Mouse (Mus musculus) forebrain, embryonic 13.5 days (tissue): Measurements from ENCODE around the gene Hist1h3a. TPM values are rescaled to one million over a fixed set of nuclear protein-coding genes. Genes with fewer than 3 reads are reported as not detected.
"Not testable (repeated sequence)": the region's sequence is repeated elsewhere in the genome, so short reads cannot be mapped to it uniquely, and the experiment has no call there.

ENCODE experiments used
- ATAC-seq: fragments of 200-750 bp; cut with Nextera tagmentation; 2 replicates; pipeline ENCODE4 v1.8.0; 2017
- H3K27ac ChIP-seq: fragments of 300-500 bp; sonication (generic); 2 replicates; pipeline ENCODE4 v1.5.1; 2015; ENCODE audit warnings: inconsistent platforms, mild to moderate bottlenecking, moderate library complexity
- H3K27me3 ChIP-seq: fragments of 300-500 bp; sonication (generic); 2 replicates; pipeline ENCODE4 v1.6.1; 2015; ENCODE audit warnings: mild to moderate bottlenecking, inconsistent platforms
- H3K36me3 ChIP-seq: fragments of 300-500 bp; sonication (generic); 2 replicates; pipeline ENCODE4 v1.6.1; 2015; ENCODE audit warnings: mild to moderate bottlenecking, inconsistent platforms; ENCODE audit not compliant: poor library complexity, severe bottlenecking
- H3K4me1 ChIP-seq: fragments of 300-500 bp; sonication (generic); 2 replicates; pipeline ENCODE4 v1.6.1; 2015; ENCODE audit warnings: inconsistent platforms
- H3K4me2 ChIP-seq: fragments of 300-500 bp; sonication (generic); 2 replicates; pipeline ENCODE4 v1.6.1; 2015; ENCODE audit warnings: inconsistent platforms, mild to moderate bottlenecking, moderate library complexity
- H3K4me3 ChIP-seq: fragments of 300-500 bp; sonication (generic); 2 replicates; pipeline ENCODE4 v1.5.1; 2015; ENCODE audit warnings: mild to moderate bottlenecking, inconsistent platforms
- H3K9ac ChIP-seq: fragments of 300-500 bp; sonication (generic); 2 replicates; pipeline ENCODE4 v1.6.1; 2015; ENCODE audit warnings: mild to moderate bottlenecking, inconsistent platforms
- H3K9me3 ChIP-seq: fragments of 300-500 bp; sonication (generic); replicated peaks from 2 replicates; pipeline ENCODE4 v1.6.1; 2016; ENCODE audit warnings: inconsistent platforms
- WGBS: fragments of 180-500 bp; shearing (Covaris S2); methylation state at CpG from one replicate; pipeline ENCODE4 v1.1.7; 2015; 5-methylcytosine and 5-hydroxymethylcytosine counted together
- polyA plus RNA-seq: library from polyadenylated mRNA; unstranded; fragments of >200 nt; fragmentation: Nextera tagmentation; extraction: Ambion mirVana; gene quantifications from 2 replicates; pipeline ENCODE4 v1.2.1, GENCODE M21; 2015

Gene Hist1h3a
- 6.3 and 7.2 TPM in 2 replicates for polyA plus RNA-seq

GRCm38 (mm10) chr13:23761871-23762821, at the start of gene Hist1h3a:
Gene Hist1h3a, minus strand, starts transcription at chr13:23762386.
- H3K27ac ChIP-seq, result peak within 1 kb of the TSS; percentile 85
- H3K27me3 ChIP-seq, H3K36me3 ChIP-seq, H3K9me3 ChIP-seq: not testable (repeated sequence)
- H3K9ac ChIP-seq, result peak within 1 kb of the TSS; percentile 66
- H3K4me1 ChIP-seq, result peaks cover 38% of the 10 kb centered on the region
- peak within 1 kb of the TSS; percentile 53 for H3K4me3 ChIP-seq
- ATAC-seq, result peak; percentile 79
- WGBS, result under 1% methylated on average over 30 of the region's 52 CpGs
- H3K4me2 ChIP-seq, result peak within 1 kb of the TSS; percentile 78

- H3K27me3 ChIP-seq, result no peaks in the 10 kb centered on the region
- H3K4me3 ChIP-seq, result no peak within 1 kb of the TSS
- H3K4me2 ChIP-seq, result no peak within 1 kb of the TSS
- H3K9ac ChIP-seq, result no peak within 1 kb of the TSS
- no peak within 1 kb of the TSS for H3K27ac ChIP-seq
- no peaks in the 10 kb centered on the region for H3K9me3 ChIP-seq
- H3K36me3 ChIP-seq, result no peaks in the 10 kb centered on the region
- WGBS, result 92% methylated on average over 15 of the region's 15 CpGs
- no peak for ATAC-seq
- no peaks in the 10 kb centered on the region for H3K4me1 ChIP-seq
Measured at GRCm38 (mm10) chr13:23806422-23807052, 44.4 kb upstream of the Hist1h3a start, which contains the start of gene Slc17a2. Gene Slc17a2, plus strand, starts transcription at chr13:23806993.

GRCm38 (mm10) chr13:23804532-23804931, 42.3 kb upstream of the Hist1h3a start:
- H3K9ac ChIP-seq, result no peak overlapping the region
- no peak overlapping the region for H3K27ac ChIP-seq
- H3K9me3 ChIP-seq, result no peaks in the 10 kb centered on the region
- no peaks in the 10 kb centered on the region for H3K4me1 ChIP-seq
- no peaks in the 10 kb centered on the region for H3K27me3 ChIP-seq
- no peak for ATAC-seq
- 85% methylated on average over 2 of the region's 2 CpGs for WGBS
- no peak overlapping the region for H3K4me2 ChIP-seq
- no peak overlapping the region for H3K4me3 ChIP-seq
- no peaks in the 10 kb centered on the region for H3K36me3 ChIP-seq

- Histone ChIP-seq H3K4me2 (no peak overlapping the region), H3K27ac (no peak overlapping the region), H3K9ac (no peak overlapping the region), H3K4me1 (no peaks in the 10 kb centered on the region), H3K36me3 (no peaks in the 10 kb centered on the region), H3K4me3 (no peak overlapping the region), H3K9me3 (no peaks in the 10 kb centered on the region), H3K27me3 (no peaks in the 10 kb centered on the region)
- ATAC-seq, result no peak
- 92% methylated on average over 5 of the region's 5 CpGs for WGBS
Measured at GRCm38 (mm10) chr13:23799405-23799804, 37.2 kb upstream of the Hist1h3a start.

GRCm38 (mm10) chr13:23792520-23792919, 30.3 kb upstream of the Hist1h3a start:
- Histone ChIP-seq H3K4me1 (no peaks in the 10 kb centered on the region), H3K36me3 (no peaks in the 10 kb centered on the region), H3K9ac (no peak overlapping the region), H3K4me2 (no peak overlapping the region), H3K4me3 (no peak overlapping the region), H3K27me3 (no peaks in the 10 kb centered on the region), H3K27ac (no peak overlapping the region), H3K9me3 (no peaks in the 10 kb centered on the region)
- 47% methylated on average over 2 of the region's 2 CpGs for WGBS
- peak; percentile 80 for ATAC-seq

GRCm38 (mm10) chr13:23779025-23779424, 16.8 kb upstream of the Hist1h3a start:
- no peak for ATAC-seq
- Histone ChIP-seq H3K9ac (no peak overlapping the region), H3K27ac (no peak overlapping the region), H3K4me3 (no peak overlapping the region), H3K36me3 (no peaks in the 10 kb centered on the region), H3K4me2 (no peak overlapping the region), H3K9me3 (no peaks in the 10 kb centered on the region), H3K4me1 (no peaks in the 10 kb centered on the region), H3K27me3 (no peaks in the 10 kb centered on the region)
- WGBS, result 88% methylated on average over 4 of the region's 4 CpGs

GRCm38 (mm10) chr13:23778339-23778738, 16.2 kb upstream of the Hist1h3a start:
- Histone ChIP-seq H3K36me3 (no peaks in the 10 kb centered on the region), H3K4me3 (no peak overlapping the region), H3K4me1 (no peaks in the 10 kb centered on the region), H3K27ac (no peak overlapping the region), H3K4me2 (no peak overlapping the region), H3K27me3 (no peaks in the 10 kb centered on the region), H3K9ac (no peak overlapping the region), H3K9me3 (no peaks in the 10 kb centered on the region)
- WGBS, result 90% methylated on average over 7 of the region's 7 CpGs
- no peak for ATAC-seq

- Histone ChIP-seq H3K4me2 (peak overlapping the region; percentile 39), H3K36me3 (no peaks in the 10 kb centered on the region), H3K27ac (no peak overlapping the region), H3K27me3 (no peaks in the 10 kb centered on the region), H3K9me3 (no peaks in the 10 kb centered on the region), H3K9ac (no peak overlapping the region), H3K4me1 (peaks cover 5% of the 10 kb centered on the region; the same call in 1 of the 2 replicates), H3K4me3 (no peak overlapping the region)
- peak; percentile 90 for ATAC-seq
- 23% methylated on average over 21 of the region's 21 CpGs for WGBS
Measured at GRCm38 (mm10) chr13:23772561-23773313, 10.6 kb upstream of the Hist1h3a start.

- not testable (repeated sequence) for H3K9me3 ChIP-seq, H3K4me1 ChIP-seq, H3K4me2 ChIP-seq, H3K36me3 ChIP-seq, H3K27ac ChIP-seq, H3K4me3 ChIP-seq, H3K9ac ChIP-seq, H3K27me3 ChIP-seq, ATAC-seq
- WGBS, result 88% methylated on average over 2 of the region's 2 CpGs
Measured at GRCm38 (mm10) chr13:23769613-23770012, 7.4 kb upstream of the Hist1h3a start, which contains the start of gene Trim38. Gene Trim38, plus strand, starts transcription at chr13:23769913.

GRCm38 (mm10) chr13:23768834-23769397, 6.7 kb upstream of the Hist1h3a start:
- Histone ChIP-seq H3K36me3 (no peaks in the 10 kb centered on the region), H3K9ac (no peak overlapping the region), H3K27ac (no peak overlapping the region), H3K27me3 (no peaks in the 10 kb centered on the region), H3K9me3 (no peaks in the 10 kb centered on the region), H3K4me1 (peaks cover 11% of the 10 kb centered on the region), H3K4me3 (no peak overlapping the region), H3K4me2 (no peak overlapping the region)
- ATAC-seq, result no peak
- 35% methylated on average over 5 of the region's 5 CpGs for WGBS

- H3K4me2 ChIP-seq, result no peak overlapping the region
- no peak for ATAC-seq
- H3K4me1 ChIP-seq, result peaks cover 16% of the 10 kb centered on the region
- H3K27me3 ChIP-seq, result no peaks in the 10 kb centered on the region
- H3K9me3 ChIP-seq, result no peaks in the 10 kb centered on the region
- H3K9ac ChIP-seq, result no peak overlapping the region
- no peak overlapping the region for H3K4me3 ChIP-seq
- no peaks in the 10 kb centered on the region for H3K36me3 ChIP-seq
- H3K27ac ChIP-seq, result no peak overlapping the region
Measured at GRCm38 (mm10) chr13:23766772-23767171, 4.6 kb upstream of the Hist1h3a start.
